Mouse (Mus musculus): ENCODE results near the gene Socs7.

The Socs7 gene

GRCm38 (mm10) chr11:97416637-97417035, 54.3 kb downstream of the Socs7 start:
- DNase-seq (ENCODE audit: low read depth, low spot score): no peak

DNA sequence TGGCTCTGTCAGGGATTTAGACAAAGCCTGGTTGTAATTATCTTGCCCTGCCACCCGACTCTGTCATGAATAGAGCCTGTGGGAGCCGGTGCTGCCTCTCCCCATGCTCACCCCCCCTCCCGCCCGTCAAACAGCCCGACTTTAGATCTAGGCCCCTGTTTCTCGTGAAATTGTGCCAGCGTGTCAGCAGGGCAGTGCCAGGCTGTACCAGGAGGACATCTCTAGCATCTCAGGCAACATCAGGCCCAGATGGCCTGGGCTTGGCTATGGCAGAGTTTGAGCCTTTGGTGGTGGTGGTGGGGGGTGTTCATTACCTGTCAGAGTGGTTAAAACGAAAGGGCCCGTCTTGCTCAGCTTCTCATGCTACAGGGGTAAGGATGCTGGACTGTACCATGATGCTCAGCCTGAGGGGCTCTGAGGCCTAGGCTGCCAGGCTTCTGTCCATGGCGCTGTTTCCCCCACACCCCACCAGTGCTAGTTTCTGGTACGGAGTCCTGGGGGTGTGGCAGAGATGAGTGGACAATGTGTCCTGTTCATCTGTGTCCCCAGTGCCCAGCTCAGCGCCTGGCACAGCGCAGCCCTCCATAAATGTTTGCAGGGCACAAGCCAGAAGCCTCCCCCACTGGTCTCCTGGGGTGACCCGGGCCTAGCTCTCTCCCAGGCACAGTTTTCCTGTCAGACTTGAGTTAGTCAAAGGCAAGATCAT, 56.6 kb downstream of the Socs7 start:
- no peak for DNase-seq (ENCODE audit: low read depth, low spot score)

GRCm38 (mm10) chr11:97419540-97419900, 57.2 kb downstream of the Socs7 start:
- DNase-seq (ENCODE audit: low read depth, low spot score): no peak

- DNase-seq (ENCODE audit: low read depth, low spot score): no peak
Observed at GRCm38 (mm10) chr11:97422507-97422906, 60.2 kb downstream of the Socs7 start.

- no peak for DNase-seq (ENCODE audit: low read depth, low spot score)
Observed at GRCm38 (mm10) chr11:97424092-97424692, 61.8 kb downstream of the Socs7 start.

DNA sequence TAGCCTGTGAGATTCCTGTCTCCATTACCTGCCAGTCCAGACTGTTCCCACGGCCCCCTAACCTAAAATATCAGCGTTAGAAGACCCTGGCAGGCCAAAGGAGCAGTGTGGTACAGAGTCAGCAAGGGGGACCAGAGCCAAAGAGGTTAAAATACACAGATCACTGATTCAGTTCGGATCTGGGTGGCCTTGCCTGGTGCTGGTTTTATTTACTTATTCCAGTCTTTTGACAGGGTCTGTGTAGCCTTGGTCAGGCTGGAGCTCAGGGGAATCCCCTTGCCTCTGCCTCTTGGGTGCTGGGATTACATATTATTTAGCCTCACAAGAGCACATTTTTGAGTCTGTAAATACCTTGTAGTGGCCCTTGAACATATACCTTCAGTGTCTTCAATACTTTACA, 62.5 kb downstream of the Socs7 start:
- DNase-seq (ENCODE audit: low read depth, low spot score): no peak

GRCm38 (mm10) chr11:97427794-97428725, 65.7 kb downstream of the Socs7 start:
- DNase-seq (ENCODE audit: low read depth, low spot score): peak; percentile 95

GRCm38 (mm10) chr11:97428726-97429077, 66.4 kb downstream of the Socs7 start:
- DNase-seq (ENCODE audit: low read depth, low spot score): no peak

- DNase-seq (ENCODE audit: low read depth, low spot score): no peak
Observed at GRCm38 (mm10) chr11:97429615-97430014, 67.3 kb downstream of the Socs7 start.

- peak; percentile 87 for DNase-seq (ENCODE audit: low read depth, low spot score)
Observed at GRCm38 (mm10) chr11:97432015-97432414, 69.7 kb downstream of the Socs7 start.

- no peak for DNase-seq (ENCODE audit: low read depth, low spot score)
Observed at GRCm38 (mm10) chr11:97432983-97433539, 70.7 kb downstream of the Socs7 start.

GRCm38 (mm10) chr11:97434121-97434520, 71.8 kb downstream of the Socs7 start:
- no peak for DNase-seq (ENCODE audit: low read depth, low spot score)

DNA sequence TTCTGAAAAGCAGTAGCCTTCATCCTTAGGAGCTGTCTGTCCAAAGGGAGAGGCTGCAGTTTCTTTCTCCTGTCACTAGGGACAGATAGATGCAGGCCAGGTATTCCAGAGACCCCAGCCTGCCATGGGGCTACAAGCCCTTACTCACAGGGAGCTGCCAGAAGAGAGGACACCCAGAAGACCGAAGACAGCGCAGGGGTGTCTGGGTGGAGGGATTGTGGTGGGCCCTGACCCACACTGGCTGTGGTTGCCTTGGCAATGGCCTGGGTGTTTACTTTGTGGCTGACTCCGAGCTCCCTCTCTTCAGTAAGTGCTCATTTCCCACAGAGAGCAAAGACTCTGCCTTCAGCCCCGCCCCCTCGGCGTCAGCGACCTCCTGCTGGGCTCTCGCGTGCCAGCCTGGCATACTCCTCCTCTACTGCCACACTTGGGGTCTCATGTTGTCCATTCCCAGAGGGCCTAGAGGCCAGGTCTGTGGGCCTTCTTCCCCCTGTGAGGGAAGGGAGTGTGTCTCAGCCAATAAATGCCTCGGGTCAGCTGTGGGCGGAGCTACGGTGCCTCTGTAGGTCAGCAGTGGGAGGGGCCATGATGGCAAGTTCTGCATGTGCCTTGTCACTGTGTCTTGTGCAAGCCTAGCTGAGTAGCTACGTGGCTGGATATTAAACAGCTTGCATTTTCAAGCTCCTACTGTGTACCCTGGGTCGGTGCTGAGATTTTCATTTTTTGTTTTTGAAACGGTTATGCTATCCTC, 72.5 kb downstream of the Socs7 start:
- peak; percentile 92 for DNase-seq (ENCODE audit: low read depth, low spot score)

DNA sequence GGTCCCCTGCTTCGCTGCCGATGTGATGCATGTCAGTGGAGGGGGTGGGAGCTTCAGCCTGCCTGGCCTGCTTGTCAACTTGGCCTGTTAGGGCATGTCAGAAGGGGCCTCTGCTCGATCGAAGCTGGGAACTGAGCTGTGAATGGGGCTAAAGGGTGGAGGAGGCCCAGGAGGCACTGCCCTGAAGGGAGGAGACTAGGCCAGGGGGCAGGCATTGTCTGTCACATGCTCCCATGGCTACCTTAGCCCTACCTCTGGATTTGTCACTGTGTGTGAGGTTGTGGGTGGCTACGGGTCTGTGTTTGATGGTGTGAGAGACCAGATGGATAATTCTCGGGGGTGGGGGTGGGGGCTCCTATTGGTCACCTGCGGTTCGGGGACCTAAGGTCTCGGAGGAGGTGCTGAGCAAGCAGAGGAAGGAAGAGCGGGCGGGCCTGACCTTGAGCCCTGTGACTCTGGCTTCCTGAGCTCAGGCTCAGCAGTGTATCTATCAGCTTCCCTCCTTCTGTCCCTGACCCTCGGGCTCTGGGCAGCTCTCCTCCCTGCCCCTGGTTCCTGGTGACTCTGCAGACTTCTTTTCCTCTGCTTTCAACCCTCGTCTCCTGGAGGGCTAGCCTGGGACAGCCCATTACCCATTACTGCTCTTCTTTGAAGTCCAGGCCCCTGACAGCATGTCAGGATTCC, 73.6 kb downstream of the Socs7 start:
- peak; percentile 67 for DNase-seq (ENCODE audit: low read depth, low spot score)

GRCm38 (mm10) chr11:97437745-97438144, 75.4 kb downstream of the Socs7 start:
- DNase-seq (ENCODE audit: low read depth, low spot score): peak; percentile 88

GRCm38 (mm10) chr11:97438868-97439267, 76.5 kb downstream of the Socs7 start:
- no peak for DNase-seq (ENCODE audit: low read depth, low spot score)

DNA sequence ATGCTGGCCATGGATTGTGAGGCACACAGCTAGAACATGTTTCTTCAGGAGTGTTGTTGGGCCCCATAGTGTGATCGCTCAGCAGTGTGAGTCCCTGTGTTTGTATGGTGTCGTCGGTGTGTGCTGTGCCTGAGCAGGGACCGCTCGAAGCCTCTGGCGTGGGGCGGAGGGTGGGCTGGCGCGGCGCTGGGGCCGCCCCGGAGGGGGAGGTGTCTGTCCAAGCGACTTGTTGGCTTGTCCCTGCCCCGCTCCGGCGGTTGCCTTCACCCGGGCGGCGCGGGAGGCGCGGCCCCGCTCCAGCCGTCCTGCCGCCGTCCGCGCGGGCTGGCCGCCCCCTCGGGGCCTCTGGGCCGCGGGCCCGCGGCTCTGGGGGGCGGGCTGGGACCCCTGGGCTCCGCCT, 77.6 kb downstream of the Socs7 start:
- DNase-seq (ENCODE audit: low read depth, low spot score): peak; percentile 70

DNA sequence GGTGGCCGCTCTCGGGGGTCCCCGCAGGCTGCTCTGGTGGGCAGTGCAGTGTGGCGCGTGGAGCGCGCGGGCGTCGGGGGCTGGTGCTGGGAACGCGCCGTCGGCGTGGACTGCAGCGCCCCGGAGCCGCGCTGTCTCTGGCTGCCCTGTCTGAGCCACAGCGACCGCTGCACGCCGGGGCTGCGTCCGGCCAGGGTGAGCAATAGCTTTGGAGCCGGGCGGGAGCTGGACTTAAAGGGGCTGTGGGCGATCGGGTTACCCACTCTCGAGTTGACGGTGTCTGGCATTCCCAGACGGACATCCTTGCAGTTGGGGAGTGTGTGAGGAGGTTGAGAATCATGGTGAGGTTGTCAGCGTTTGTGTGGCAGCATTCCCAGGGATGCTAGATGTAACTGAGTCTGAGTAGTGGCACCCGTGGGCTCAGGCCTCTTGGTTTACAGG, 78.1 kb downstream of the Socs7 start:
- no peak for DNase-seq (ENCODE audit: low read depth, low spot score)

GRCm38 (mm10) chr11:97441036-97441657, 78.8 kb downstream of the Socs7 start:
- no peak for DNase-seq (ENCODE audit: low read depth, low spot score)

DNA sequence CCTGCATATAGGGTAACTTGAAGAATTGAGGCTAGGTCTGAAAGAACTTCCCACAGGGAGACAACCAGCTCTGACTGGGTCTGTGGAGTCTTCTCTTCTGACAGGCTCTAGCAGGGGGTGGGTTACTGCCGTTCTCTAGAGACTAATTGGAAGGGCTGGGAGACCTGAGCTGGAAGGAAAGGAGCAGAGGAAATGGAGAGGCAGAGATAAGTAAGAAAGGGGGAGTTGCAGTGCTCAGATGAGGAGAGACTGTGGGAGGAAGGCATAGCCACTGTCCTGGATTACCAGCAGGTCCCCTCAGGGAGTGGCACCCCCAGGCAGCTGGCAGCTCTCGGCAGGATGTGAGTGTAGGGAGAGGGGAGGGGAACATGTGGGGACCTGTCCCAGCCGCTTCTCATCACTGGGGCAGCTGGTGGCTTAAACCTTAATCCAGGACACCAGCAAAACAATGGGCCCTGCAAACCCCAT, 79.3 kb downstream of the Socs7 start:
- DNase-seq (ENCODE audit: low read depth, low spot score): peak; percentile 54

Measured in ZHBTc4 (cell line).